Mouse (Mus musculus) hindbrain, postnatal 0 days (tissue): ENCODE results near the gene Cacna2d3. TPM values are rescaled to one million over a fixed set of nuclear protein-coding genes. Genes with fewer than 3 reads are reported as not detected.

Experiments used
- ATAC-seq: fragments of 200-750 bp; cut with Nextera tagmentation; 2 replicates; pipeline ENCODE4 v1.8.0; 2017; ENCODE audit warnings: mild to moderate bottlenecking, moderate TSS enrichment, moderate library complexity
- DNase-seq: peaks from one replicate; pipeline ENCODE4 v3.0.0-alpha.2; 2015; ENCODE audit warnings: low spot score
- H3K27ac ChIP-seq: fragments of 300-500 bp; sonication (generic); 2 replicates; pipeline ENCODE4 v1.5.1; 2014; ENCODE audit warnings: mild to moderate bottlenecking
- H3K27me3 ChIP-seq: fragments of 300-500 bp; sonication (generic); 2 replicates; pipeline ENCODE4 v1.6.1; 2014; ENCODE audit warnings: low read length, mixed read lengths; ENCODE audit not compliant: insufficient read depth
- H3K36me3 ChIP-seq: fragments of 300-500 bp; sonication (generic); 2 replicates; pipeline ENCODE4 v1.6.1; 2014; ENCODE audit warnings: low read length, mixed read lengths; ENCODE audit not compliant: insufficient read depth
- H3K4me1 ChIP-seq: fragments of 300-500 bp; sonication (generic); 2 replicates; pipeline ENCODE4 v1.6.1; 2014; ENCODE audit warnings: antibody characterized with exemption, low read length, mixed read lengths; ENCODE audit not compliant: insufficient read depth
- H3K4me2 ChIP-seq: fragments of 300-500 bp; sonication (generic); 2 replicates; pipeline ENCODE4 v1.6.1; 2014; ENCODE audit warnings: low read depth, mild to moderate bottlenecking, low read length, moderate library complexity, mixed read lengths
- H3K4me3 ChIP-seq: fragments of 300-500 bp; sonication (generic); 2 replicates; pipeline ENCODE4 v1.5.1; 2014; ENCODE audit warnings: low read length
- H3K9ac ChIP-seq: fragments of 300-500 bp; sonication (generic); replicated peaks from 2 replicates; pipeline ENCODE4 v1.6.1; 2014; ENCODE audit warnings: mild to moderate bottlenecking, low read length, moderate library complexity, mixed read lengths
- H3K9me3 ChIP-seq: fragments of 300-500 bp; sonication (generic); 2 replicates; pipeline ENCODE4 v1.6.1; 2016; ENCODE audit warnings: low read length, mixed read lengths
- CTCF ChIP-seq: IDR thresholded peaks from 2 replicates; pipeline ENCODE4 v1.5.1; 2016; ENCODE audit warnings: antibody characterized with exemption, control low read depth, low read depth
- WGBS: fragments of 180-500 bp; shearing (Covaris S2); extraction: QIAGEN DNeasy Blood & Tissue Kit; methylation state at CpG from one replicate; pipeline ENCODE4 v1.1.7; 2014; 5-methylcytosine and 5-hydroxymethylcytosine counted together
- polyA plus RNA-seq: library from polyadenylated mRNA; unstranded; fragments of >200 nt; fragmentation: Nextera tagmentation; extraction: Ambion mirVana; gene quantifications from 2 replicates; pipeline ENCODE4 v1.2.1, GENCODE M21; 2015
- total RNA-seq: library from RNA; depleted of rRNA; stranded (reverse); fragments of >200 nt; gene quantifications from 2 replicates; pipeline ENCODE4 v1.2.3, GENCODE M21; 2014

Cacna2d3 gene
- total and polyA plus RNA-seq, 2 experiments from 2014 or later: 37.6 to 39.0 TPM

DNA sequence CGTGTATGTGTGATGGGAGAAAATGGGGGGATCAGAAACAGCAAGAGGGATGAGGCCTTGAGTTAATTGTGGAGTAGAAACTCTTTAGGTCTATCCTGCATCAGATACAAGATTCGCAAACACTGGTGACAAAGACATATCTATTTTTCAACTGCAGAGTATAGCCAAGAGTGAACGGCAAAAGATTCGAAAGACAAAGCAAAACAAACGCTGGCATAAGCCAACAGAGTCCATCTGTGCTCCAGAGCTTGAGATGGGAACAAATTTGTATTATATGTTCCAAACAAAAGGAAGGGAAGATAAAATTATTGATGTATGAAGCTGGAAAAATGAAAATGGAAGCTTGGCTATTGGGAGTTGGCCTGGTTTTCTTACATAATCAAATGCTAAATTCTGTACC lies 802.8 kb downstream of the Cacna2d3 start:
- no peaks in the 10 kb centered on the region for H3K36me3 ChIP-seq
- H3K9ac ChIP-seq: no peak overlapping the region
- H3K4me3 ChIP-seq: no peak overlapping the region
- no peak overlapping the region for H3K4me2 ChIP-seq
- no peaks in the 10 kb centered on the region for H3K27me3 ChIP-seq
- no peak overlapping the region for H3K27ac ChIP-seq
- ATAC-seq (no peak), DNase-seq (no peak)
- TF ChIP-seq CTCF: no peak
- WGBS: 82% methylated on average over 5 of the region's 5 CpGs
- H3K9me3 ChIP-seq: no peaks in the 10 kb centered on the region
- no peaks in the 10 kb centered on the region for H3K4me1 ChIP-seq

- no peak for ATAC-seq
- no peak for DNase-seq
- Histone ChIP-seq H3K9me3 (no peaks in the 10 kb centered on the region), H3K9ac (no peak overlapping the region), H3K4me2 (no peak overlapping the region), H3K27me3 (no peaks in the 10 kb centered on the region), H3K36me3 (no peaks in the 10 kb centered on the region), H3K27ac (no peak overlapping the region), H3K4me3 (no peak overlapping the region), H3K4me1 (no peaks in the 10 kb centered on the region)
- TF ChIP-seq CTCF: no peak
- 7% methylated on average over 1 of the region's 1 CpGs for WGBS
These were observed 806.7 kb downstream of the Cacna2d3 start for GRCm38 (mm10) chr14:28915004-28915403.

GRCm38 (mm10) chr14:28907659-28908058 lies 814.0 kb downstream of the Cacna2d3 start:
- ATAC-seq (no peak), DNase-seq (no peak)
- Histone ChIP-seq H3K27me3 (no peaks in the 10 kb centered on the region), H3K4me2 (no peak overlapping the region), H3K4me3 (no peak overlapping the region), H3K36me3 (no peaks in the 10 kb centered on the region), H3K4me1 (no peaks in the 10 kb centered on the region), H3K27ac (no peak overlapping the region), H3K9ac (no peak overlapping the region), H3K9me3 (no peaks in the 10 kb centered on the region)
- no peak for TF ChIP-seq CTCF
- WGBS: 91% methylated on average over 6 of the region's 6 CpGs

DNA sequence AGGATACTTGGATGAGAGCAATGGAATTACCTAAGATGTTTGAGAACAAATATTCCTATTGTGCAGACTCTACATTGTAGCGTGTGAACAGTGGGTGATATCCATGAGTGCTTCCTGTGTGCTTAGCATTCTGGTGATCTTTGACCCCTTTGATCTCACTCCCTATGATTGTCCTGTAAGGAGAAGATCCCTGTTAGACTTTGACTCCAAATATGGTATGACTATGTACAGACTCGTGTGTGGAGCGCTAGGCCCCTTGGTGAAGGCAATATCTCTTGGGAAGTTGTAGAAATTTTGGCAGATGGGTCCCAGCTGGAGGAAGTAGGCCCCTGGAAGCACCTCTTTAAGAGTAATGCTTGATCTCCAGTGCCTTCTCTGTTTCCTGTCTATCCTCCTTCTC lies 829.1 kb downstream of the Cacna2d3 start:
- H3K4me2 ChIP-seq: no peak overlapping the region
- no peak overlapping the region for H3K27ac ChIP-seq
- H3K9ac ChIP-seq: no peak overlapping the region
- H3K27me3 ChIP-seq: no peaks in the 10 kb centered on the region
- 79% methylated on average over 3 of the region's 3 CpGs for WGBS
- TF ChIP-seq CTCF: no peak
- no peaks in the 10 kb centered on the region for H3K9me3 ChIP-seq
- ATAC-seq: no peak
- H3K4me1 ChIP-seq: no peaks in the 10 kb centered on the region
- DNase-seq: no peak
- H3K36me3 ChIP-seq: no peaks in the 10 kb centered on the region
- no peak overlapping the region for H3K4me3 ChIP-seq

GRCm38 (mm10) chr14:28887373-28887772 lies 834.3 kb downstream of the Cacna2d3 start:
- H3K4me3 ChIP-seq: no peak overlapping the region
- no peak for TF ChIP-seq CTCF
- no peaks in the 10 kb centered on the region for H3K4me1 ChIP-seq
- H3K4me2 ChIP-seq: no peak overlapping the region
- no peaks in the 10 kb centered on the region for H3K9me3 ChIP-seq
- H3K27me3 ChIP-seq: no peaks in the 10 kb centered on the region
- no peak overlapping the region for H3K27ac ChIP-seq
- H3K9ac ChIP-seq: no peak overlapping the region
- no peaks in the 10 kb centered on the region for H3K36me3 ChIP-seq
- no peak for ATAC-seq
- DNase-seq: no peak
- 97% methylated on average over 1 of the region's 1 CpGs for WGBS

- H3K27ac ChIP-seq: no peak overlapping the region
- 90% methylated on average over 4 of the region's 4 CpGs for WGBS
- TF ChIP-seq CTCF: no peak
- H3K27me3 ChIP-seq: no peaks in the 10 kb centered on the region
- no peaks in the 10 kb centered on the region for H3K36me3 ChIP-seq
- H3K4me2 ChIP-seq: no peak overlapping the region
- no peak overlapping the region for H3K4me3 ChIP-seq
- no peaks in the 10 kb centered on the region for H3K4me1 ChIP-seq
- no peaks in the 10 kb centered on the region for H3K9me3 ChIP-seq
- no peak overlapping the region for H3K9ac ChIP-seq
- DNase-seq: no peak
- ATAC-seq: no peak
These were observed 835.0 kb downstream of the Cacna2d3 start for GRCm38 (mm10) chr14:28886661-28887060.

DNA sequence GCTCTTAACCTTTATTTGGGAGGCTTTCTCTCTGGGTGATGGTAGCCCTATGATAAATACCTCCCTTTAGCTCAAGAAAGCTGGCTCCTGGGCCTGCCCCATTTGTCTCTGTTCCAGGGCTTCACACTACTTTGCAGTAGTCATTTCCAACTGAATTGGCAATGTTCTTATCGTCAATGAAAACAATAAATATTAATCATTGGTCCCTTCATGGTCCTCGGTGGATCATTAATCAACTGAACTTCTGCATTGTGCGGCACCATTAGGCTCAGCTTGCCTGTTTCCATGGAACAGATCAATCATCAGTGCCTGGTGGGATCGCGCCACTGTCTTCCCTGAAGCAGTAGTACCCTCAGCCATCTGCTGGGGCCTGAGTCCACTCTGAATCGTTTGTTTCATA lies 850.7 kb downstream of the Cacna2d3 start:
- no peaks in the 10 kb centered on the region for H3K9me3 ChIP-seq
- no peak overlapping the region for H3K9ac ChIP-seq
- H3K27ac ChIP-seq: no peak overlapping the region
- 50% methylated on average over 6 of the region's 6 CpGs for WGBS
- no peaks in the 10 kb centered on the region for H3K36me3 ChIP-seq
- no peak for ATAC-seq
- H3K4me3 ChIP-seq: no peak overlapping the region
- no peaks in the 10 kb centered on the region for H3K27me3 ChIP-seq
- H3K4me2 ChIP-seq: no peak overlapping the region
- H3K4me1 ChIP-seq: no peaks in the 10 kb centered on the region
- no peak for TF ChIP-seq CTCF
- no peak for DNase-seq

DNA sequence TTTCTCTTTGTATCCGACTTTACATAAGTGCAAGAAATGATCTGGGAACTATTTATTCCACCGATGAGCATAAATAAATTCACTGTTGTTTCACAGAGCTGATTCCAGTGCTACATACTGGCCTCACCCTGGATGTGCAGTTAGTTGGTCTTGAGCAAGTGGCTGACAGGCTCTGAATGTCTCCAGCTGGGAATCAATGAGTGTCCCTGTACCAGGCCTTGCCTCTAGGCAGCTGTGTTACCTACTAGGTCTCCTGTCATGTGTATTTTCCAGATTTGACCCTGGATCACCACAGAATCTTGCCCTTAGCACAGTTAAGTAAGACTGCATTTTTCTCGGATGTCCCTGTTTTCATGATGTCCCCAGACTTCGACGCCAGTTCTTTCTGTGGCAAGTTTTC lies 851.3 kb downstream of the Cacna2d3 start:
- Histone ChIP-seq H3K36me3 (no peaks in the 10 kb centered on the region), H3K27ac (no peak overlapping the region), H3K4me2 (no peak overlapping the region), H3K9me3 (no peaks in the 10 kb centered on the region), H3K9ac (no peak overlapping the region), H3K4me1 (no peaks in the 10 kb centered on the region), H3K27me3 (no peaks in the 10 kb centered on the region), H3K4me3 (no peak overlapping the region)
- DNase-seq (no peak), ATAC-seq (no peak)
- WGBS: 74% methylated on average over 5 of the region's 5 CpGs
- TF ChIP-seq CTCF: no peak
